Mouse (Mus musculus): ENCODE results near the gene Gm29776.

Gm29776 gene

DNA sequence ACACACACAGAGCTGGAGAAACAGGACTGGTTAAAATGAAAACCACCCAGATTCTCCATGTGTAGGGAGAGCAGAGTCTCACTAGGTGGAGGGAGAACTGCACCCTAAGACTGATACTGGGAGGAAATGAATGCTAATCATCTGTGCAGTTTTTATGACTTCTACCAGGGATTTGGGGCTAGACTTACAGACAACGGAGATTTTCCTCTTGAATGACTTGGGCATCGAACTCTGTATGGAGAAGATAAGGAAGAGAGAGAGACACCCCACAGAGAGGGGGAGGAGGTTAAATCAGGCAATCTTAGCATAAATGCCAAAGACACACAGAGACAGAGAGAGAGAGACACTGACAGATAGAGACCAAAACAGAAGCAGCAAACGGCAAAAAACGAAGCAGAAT is 50.7 kb downstream of the Gm29776 start:
- DNase-seq = no peak

DNA sequence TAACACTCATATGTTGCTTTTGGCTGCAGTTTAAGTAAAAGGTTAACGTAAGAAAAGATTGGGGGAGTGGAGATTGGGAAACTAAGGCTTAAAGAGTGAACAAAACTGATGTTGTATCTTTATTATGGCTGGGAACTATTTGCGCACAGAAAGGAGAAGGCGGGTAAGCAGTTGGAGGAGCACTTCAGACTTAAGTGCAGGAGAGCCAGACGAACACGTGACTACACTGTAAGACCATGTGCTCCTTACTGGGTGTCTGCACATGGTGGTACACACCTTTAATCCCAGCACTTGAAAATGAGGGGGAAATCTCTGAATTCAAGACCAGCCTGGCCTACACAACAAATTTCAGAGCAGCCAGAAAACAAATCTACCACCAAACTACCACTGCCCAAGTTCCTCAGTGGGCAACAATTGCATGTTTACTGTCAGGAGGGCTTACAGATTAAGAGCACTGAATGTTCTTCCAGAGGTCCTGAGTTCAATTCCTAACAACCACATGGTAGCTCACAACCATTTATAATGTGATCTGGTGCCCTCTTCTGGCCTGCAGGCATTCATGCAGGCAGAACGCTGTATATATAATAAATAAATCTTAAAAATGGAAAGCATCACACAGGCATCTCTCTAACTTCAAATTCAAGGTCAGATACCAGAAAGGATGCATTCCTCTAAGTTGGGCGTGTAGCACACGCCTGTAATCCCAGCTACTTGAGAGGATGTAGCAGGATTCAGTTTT is 51.6 kb downstream of the Gm29776 start:
- DNase-seq = no peak

DNA sequence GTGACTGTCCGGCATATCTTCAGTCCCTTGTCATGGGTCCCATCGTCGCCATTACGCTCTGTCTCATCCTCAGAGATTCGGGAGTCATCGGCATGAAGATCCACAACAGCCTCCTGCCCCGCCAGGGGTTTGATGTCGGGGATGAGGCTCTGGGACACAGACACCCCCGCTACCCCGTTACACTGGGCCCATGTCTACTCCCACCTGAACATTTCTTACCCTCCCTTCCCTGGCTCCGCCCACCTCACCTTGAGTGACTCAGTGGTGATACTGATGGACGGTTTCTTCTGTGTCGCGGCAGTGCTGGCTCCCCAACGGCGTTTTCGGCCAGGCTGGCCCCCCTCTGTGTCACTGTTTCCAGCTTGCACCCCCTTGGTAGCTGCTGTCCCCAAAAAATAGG is 52.2 kb downstream of the Gm29776 start:
- no peak for DNase-seq

GRCm38 (mm10) chr14:54644294-54644693 is 54.3 kb downstream of the Gm29776 start:
- DNase-seq = no peak

GRCm38 (mm10) chr14:54643011-54643410 is 55.6 kb downstream of the Gm29776 start:
- DNase-seq = no peak

All from cerebellum, postnatal 36 days (tissue).